Mouse (Mus musculus) v-Abl transformed pro-B cells (cell line): ENCODE results near the gene Cd68.

Experiments
- in situ Hi-C, 2 experiments: fragments of 400-800 bp; cut with MboI; formaldehyde crosslinking; loops; one replicate each; pipeline ENCODE4 v1.15.1; 2025; ENCODE audit not compliant: unreplicated experiment in 2 of 2

Gene Cd68

DNA sequence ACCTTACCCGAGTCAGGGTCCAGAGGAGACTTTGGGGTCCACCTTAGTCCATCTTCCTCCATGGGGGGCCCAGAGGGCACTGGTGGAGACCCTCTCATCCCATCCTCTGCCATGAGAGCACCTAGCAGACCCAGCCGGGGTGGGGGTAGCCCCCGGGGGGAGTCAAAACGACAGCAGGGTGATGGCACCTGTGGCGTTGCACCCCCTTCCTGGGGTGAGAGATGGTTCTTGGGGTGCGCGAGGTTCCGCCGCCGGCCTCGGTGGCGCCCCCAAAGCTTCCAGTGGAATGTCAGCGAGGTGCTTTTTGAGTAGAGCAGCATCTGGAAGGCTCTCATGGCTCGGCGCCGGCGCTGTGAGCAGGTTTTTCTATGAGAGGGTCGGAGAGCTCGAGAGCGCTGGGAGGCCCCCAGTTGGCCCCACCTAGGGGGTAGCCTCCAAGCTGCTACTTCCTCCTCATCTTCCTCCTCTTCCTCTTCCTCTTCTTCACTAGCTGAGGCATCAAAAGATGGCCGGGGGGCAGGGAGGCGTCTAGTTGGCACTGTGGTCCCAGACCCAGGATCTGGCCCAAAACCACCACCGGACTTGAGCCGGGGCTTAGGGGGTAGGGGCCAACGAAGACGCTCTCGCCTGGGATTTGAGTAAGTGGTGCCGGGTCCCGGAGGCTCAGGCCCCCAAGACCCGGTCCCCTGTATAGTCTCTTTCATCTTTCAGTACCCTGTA is 14.3 kb upstream of the Cd68 start:
- in situ Hi-C loops, result loop anchor here (5.0 to 25.0 kb wide), 3 partner anchors 197 to 532 kb away; partner anchors contain the start of genes Tmem95 (in 2 of the 2), Slc16a11 (in 1 of the 2) and Slc16a13 (in 1 of the 2)

DNA sequence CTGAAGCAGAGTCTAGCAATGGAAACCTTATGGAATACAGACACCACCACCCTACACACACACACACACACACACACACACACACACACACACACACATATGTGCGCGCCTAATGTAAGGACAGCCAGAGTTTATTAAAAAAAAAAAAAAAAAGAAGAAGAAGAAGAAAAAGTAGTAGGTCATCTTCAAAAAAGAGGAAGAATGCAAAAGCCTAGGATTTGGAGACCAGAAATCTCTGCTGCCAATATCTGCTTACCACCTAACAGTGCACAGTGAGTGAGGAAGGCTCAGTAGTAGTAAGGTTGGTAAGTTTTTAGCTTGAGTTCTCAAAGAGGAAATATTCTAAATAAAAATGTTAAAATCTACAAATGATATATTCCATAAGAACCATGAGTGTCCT is 13.2 kb upstream of the Cd68 start:
- in situ Hi-C loops, result loop anchor here in 1 of 2 experiments (25.0 kb wide), 1 partner anchor 533 kb away; the partner anchor contains the start of genes Slc16a11 and Slc16a13

DNA sequence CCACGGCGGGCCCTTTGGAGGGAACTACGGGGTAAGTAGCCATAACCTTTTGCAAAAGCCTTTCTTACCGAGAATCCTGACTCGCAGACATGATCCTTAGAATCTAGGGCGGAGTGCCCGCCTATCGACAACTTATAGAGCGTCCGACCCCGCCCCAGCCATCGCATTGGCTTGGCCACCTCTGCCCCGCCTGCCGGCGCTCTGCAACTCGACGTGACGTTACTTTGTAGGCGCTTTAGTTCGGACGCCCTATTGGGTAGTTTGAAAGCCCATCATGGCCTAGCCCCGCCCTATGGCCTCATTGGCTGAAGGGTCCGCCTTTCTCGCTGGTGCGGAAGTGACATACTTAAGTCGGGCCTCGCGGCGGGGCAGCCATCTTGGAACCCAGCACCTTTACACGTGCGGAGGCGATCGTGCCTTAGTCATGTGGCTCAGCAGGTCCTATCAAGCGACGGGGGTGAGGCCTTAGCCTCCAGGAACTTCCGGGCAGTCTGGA is 6.3 kb upstream of the Cd68 start, which contains the start of gene Eif4a1:
Gene Eif4a1, minus strand, starts transcription at position 213 of the 496 bp plus-strand sequence.
- in situ Hi-C loops, result loop anchor here in 1 of 2 experiments (5.0 kb wide), 2 partner anchors 85 to 250 kb away; partner anchors contain the start of genes Eif5a and Polr2a

DNA sequence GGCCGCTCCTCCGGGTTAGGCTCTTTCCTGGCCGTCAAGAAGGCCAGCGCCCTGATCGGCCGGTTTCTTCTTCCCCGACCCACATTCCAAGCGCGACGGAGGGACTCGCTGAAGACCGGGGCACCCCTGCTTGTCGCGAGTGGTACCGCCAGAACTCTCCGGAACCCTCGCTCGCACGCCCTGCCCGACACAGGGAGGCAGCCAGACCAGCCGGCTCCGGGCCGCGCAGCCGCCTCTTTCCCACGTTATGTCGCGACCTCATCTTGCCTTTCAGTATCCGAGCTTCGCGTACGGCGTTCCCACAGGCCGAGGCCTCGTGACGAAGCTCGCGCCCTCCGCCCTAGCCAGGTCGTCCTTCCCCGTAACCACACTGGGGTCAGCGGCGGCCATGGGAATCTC is 5.8 kb upstream of the Cd68 start:
- in situ Hi-C loops, result loop anchor here in 1 of 2 experiments (5.0 kb wide), 2 partner anchors 86 to 251 kb away; partner anchors contain the start of genes Eif5a and Polr2a

DNA sequence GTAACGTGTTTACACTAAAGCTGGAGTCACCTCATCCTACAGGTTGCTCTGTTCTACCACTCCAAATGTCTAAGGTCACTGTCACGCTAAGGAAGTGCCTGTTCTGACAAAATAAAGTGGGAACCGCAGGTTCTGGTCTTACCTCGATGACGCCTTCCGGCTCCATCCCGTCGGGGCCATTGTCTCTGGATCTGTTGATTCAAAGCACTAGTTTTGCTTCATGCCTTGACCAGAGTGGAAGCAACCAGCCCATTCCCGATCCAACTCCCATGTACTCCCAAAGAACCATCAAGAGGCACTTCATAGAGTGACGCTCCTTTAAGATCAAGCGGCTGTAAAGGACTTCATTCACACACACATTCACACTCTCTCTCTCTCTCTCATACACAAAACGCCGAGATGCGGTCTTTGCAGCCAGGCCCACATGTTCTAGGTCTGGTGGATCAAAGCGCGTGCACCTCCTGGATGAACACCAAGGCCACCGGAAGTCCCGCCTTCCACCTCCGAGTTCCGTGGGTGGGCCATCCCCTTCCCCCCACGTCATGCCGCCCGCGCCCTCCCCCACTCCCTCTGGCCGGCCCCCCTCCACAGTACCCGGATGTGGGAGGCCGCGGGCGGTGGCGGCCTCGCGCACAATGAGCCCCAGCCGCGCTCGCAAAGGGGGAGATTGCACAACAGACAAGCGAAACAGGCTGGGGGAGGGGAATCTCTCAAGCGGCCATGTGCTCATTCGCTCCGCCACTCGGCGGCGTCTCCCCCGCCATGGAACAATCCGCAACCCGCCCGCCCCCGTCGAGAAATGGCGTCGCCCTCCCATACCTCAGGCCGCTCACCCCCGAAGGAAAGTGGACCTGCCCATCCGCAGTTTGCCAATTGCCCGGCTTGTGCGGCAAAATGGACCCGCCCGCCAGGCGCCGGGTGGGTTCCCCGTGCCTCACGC is 5.1 kb upstream of the Cd68 start:
- in situ Hi-C loops, result loop anchor here in 1 of 2 experiments (5.0 kb wide), 2 partner anchors 86 to 251 kb away; partner anchors contain the start of genes Eif5a and Polr2a

DNA sequence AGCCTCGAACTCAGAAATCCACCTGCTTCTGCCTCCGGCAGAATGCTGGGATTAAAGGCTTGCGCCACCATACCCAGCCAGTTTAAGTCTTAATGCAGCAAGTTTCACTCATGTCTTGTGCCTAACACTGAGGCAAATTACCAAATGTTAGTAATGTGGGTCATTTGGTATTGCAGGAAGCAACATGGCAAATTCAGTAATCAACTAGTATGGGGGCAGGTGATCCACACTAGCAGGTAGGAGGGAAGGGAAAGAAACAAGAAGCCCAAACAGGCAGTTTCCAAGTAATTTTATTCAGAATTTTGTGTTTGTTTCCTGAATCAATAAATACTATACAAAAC is 682 bp upstream of the Cd68 start:
- in situ Hi-C loops, result no loop called here

DNA sequence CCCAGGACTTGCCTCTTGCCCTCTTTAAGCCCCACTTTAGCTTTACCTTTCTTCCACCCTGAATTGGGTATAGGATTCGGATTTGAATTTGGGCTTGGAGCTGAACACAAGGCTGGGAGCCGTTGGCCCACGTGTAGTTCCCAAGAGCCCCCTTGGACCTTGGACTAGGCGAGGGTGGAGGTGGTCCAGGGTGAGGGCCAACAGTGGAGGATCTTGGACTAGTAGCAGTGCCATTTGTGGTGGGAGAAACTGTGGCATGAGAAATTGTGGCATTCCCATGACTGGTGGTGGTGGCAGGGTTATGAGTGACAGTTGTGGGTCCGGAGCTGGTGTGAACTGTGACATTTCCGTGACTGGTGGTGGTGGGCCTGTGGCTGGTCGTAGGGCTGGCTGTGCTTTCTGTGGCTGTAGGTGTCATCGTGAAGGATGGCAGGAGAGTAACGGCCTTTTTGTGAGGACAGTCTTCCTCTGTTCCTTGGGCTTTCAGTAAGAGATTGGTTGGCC is 444 bp downstream of the Cd68 start:
- in situ Hi-C loops, result no loop called here

DNA sequence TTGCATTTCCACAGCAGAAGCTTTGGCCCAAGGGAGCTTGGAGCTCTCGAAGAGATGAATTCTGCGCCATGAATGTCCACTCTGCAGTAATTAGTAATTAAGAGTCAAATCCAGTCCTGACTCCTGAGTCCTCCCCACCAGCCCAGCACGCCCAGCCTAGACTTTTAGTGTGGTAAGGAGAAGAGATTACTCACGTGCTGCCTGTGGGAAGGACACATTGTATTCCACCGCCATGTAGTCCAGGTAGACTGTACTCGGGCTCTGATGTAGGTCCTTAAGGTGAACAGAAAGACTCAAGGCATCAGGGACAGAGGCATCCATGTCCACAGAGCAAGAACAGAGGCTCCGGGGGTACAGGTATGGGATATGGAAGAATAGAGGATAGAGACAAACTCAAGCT is 1.1 kb downstream of the Cd68 start:
- in situ Hi-C loops, result no loop called here

DNA sequence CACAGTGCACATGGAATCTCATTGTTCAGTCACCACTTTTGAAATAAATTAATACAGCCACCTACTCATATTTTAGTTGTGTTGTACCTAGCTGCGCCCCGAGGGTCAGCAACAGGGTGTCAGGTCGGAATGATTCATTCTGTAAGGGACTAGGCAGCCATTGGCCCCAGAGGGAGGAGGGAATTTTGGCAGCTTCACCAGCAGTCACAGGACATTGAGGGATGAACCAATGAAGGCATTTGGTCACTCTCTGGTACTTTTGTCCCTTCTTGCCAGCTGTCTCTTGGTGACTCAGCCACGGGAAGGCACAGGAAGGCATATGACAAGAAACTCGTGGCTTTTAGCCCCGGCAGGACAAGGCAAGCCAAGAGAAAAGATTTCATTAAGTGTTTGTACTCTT is 2.2 kb downstream of the Cd68 start:
- in situ Hi-C loops, result no loop called here

DNA sequence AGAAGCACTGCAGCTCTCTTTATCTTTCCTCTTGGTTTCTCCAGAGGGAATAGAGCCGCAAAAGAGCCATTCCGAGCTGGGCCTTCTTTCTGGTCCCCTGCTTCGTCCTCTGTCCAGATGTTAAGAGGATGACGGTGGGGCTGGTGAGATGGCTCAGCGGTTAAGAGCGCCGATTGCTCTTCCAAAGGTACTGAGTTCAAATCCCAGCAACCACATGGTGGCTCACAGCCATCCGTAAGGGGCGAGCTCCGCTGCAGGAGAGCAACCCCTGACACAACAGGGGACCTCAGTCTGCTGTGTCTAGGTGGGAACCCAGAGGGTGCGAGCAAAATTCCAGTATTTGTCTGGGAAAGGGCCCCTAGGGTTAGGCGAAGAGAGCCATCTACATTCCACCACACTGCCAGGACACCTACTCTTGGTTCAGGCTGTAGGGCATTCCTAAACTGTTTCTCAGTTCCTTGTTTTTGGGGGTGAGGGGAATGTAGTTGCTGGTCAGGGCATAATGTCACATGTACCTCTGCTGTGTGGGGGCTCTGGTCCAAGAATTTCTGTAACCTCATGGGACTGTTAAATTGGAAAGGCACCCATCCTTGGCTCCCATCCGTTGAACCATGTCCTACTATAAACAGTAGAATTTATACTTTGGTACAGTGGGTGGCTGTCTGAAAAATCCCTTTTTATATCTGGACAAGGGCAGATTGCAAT is 2.8 kb downstream of the Cd68 start:
- in situ Hi-C loops, result no loop called here

DNA sequence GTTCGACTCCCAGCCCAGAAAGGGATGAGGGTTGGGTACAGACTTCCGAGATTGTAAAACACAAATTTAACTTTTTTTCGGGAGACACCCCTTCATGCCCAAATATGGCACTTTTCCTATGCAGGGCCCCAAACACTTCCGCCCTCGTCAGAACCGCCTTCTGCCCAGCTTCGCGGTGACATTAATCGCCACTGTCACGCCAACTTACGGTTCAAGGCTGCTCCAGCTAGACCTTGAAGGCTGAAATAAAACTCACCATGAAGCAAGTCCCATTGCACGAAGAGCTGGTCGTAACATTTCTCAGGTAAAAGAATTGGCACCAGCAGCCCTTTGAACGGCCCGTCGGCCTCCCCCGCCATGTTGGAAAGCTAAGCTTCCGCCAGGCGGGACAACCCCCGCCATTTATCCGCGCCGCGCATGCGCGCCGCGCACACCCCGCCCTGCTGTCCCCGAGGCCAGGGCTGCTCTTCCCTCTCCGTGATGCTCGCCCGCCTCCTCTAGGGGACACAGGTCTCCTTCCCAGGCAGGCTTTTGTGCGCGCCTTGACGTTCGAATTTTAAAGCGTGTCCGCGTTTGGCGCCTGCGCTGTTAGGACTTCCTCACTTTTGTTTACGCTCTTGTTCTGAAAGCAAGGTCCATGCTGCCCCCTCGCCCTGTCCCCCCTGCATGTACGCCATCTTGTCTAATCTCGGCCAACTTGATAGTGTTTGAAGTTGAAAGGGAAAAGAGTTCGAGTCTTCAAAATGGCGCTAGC is 3.6 kb downstream of the Cd68 start, which contains the start of gene Mpdu1:
Gene Mpdu1, minus strand, starts transcription at position 430 of the 754 bp plus-strand sequence.
- in situ Hi-C loops, result no loop called here

DNA sequence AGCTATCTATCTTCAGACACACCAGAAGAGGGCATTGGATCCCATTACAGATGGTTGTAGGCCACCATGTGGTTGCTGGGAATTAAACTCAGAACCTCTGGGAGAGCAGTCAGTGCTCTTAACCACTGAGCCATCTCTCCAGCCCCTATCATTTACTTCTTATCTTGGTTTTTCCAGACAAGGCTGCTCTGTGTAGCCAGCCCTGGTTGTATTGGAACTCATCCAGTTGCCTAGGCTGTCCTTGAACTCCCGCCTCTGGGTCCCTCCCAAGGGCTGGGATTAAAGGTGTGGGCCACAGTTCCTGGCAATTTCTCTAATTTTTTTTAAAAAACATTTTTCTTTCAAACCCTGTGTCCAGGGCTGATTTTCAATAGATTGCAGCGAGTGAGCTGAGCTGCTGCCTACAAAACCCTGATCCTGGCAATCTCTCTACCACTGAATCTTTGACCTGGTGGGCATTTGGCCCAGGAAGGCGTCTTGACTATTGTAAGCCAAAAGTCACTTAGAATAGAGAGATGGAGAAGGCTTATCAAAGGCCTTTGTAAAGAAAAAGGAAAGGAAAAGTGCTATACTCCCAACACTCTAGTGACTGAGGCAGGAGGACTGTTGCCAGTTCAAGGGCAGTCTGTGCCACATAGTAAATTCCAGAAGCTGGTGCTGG is 4.6 kb downstream of the Cd68 start:
- in situ Hi-C loops, result no loop called here

DNA sequence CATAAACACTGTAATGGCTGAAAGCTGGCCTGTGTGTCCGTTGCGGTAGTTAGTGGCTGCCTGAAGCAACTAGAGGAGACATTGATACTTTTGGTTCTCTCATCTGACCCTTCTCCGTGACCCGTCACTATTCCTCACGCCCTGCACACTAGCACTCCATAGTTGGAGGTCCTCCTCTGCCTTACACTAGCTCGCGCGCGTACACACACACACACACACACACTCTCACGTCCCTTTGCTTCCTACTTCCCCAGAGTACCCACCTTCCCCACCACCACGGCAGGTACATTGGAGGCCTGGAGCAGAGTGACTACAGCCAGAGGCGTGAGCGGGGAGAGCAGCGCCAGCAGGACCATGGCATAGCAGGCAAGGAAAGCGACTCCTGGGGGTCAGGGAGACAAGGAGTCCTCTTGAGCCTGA is 8.5 kb downstream of the Cd68 start:
- in situ Hi-C loops, result no loop called here

DNA sequence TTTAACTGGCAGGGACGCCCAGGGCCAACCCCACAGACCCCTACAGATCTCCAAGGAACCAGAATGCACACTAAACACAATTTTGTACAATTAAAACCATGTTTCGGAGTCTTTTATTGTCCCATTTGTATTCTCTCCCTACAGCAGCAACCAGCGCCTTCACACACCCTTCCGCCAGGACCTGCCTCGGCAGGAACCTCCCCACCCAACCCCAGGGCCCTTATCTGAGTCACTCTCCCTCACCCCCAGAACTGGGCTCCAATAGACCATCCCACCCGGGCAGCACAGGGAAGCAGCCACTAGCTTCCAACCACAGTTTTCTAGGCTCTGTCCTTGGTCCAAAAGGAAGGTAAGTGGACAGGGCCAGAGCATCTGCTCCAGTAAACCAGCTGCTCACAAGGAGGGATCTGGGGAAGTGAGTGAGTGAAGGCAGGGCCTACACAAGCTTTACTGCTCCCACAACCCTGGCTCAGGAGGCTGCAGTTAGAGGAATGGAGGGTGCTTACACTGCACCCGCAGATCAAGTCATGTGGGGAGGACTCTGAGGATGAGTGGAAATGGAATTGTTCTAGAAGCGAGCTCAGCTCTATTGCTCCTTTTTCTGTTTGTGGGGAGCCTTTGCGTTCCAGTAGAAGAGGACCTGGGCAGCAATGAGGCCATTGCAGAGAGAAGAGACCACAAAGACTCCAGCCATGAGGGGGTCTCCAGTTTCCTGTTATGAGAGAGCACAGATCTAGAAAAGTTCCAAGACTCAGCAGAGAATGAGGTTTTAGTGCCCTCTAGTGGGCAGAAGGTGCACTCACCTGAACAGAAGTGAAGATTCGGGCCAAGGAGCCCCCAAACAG is 9.1 kb downstream of the Cd68 start:
- in situ Hi-C loops, result no loop called here

DNA sequence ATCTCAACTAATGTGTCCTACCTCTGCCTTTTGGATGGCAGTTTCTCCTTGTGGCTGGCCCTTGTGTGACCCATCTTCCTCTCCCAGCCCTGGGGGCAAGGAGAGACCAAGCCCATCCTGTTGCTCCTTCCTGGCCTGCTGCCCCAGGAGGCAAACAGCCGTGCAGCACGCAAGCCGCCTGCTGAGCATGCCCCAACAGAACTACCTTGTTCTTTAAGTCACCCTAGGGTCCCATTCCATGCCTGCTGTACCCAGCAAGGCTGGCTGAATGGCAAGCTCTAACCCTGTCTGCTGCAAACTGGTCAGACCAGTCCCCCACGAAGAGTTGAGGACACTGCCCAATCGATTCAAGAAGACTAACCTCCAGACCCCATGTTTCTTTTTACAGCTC is 9.9 kb downstream of the Cd68 start:
- in situ Hi-C loops, result no loop called here

DNA sequence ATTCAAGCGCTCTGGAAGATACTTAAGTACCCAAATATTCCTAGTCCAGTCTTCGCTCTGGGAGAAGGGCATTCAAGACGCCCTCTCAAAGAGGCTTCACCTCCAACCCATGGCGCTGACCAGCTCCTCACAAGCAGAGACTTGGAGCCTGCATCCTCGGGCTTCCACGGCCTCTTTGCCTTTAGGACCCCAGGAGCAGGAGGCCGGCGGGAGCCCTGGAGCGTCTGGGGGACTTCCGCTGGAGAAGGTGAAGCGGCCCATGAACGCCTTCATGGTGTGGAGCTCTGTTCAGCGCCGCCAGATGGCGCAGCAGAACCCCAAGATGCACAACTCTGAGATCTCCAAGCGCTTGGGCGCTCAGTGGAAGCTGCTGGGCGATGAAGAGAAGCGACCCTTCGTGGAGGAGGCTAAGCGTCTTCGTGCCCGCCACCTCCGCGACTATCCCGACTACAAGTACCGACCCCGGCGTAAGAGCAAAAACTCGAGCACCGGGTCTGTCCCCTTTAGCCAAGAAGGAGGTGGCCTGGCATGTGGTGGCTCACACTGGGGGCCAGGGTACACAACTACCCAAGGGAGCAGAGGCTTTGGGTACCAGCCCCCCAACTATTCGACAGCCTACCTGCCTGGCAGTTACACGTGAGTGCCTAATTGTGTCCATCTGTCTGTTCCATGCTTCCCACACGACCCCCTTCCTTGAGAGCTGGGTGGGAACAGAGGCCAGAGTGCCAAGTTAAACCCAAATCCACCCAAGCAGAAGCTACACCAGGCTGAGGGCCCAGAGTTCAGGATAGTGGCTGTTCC is 10.5 kb downstream of the Cd68 start, which contains the start of gene Sox15:
Gene Sox15, plus strand, starts transcription at position 51 of the 801 bp plus-strand sequence.
- in situ Hi-C loops, result no loop called here

DNA sequence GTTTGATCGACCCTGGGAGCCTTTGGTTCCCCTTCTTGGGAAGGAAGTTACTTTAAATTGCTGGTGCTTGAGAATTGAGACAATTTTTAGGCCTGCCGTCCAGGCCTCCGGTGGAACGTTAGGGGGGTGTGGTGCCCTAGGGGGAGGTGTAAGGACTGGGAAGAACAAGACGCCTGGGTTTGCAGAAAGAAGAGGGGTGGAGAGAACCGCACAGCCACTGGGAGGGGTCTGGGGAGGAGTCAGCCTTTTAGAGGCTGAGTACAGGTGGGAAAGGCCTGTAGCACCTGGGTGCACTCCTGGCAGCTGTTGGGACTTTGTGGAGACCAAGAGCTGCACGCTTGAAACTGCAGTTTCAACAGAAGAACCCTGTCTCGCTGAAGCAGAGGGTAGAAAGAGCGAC is 11.2 kb downstream of the Cd68 start:
- in situ Hi-C loops, result no loop called here
